Mouse (Mus musculus) heart, adult 9 months (tissue): ENCODE measurements at regions not wholly inside any gene's neighbourhood (a gene's known extent, or its start where the extent isn't known, plus 50 kb on each side); places are given as distances from the start of the nearest gene placed in this dataset.
"Not testable (repeated sequence)": the region's sequence is repeated elsewhere in the genome, so short reads cannot be mapped to it uniquely, and the experiment has no call there.

Experiments
- DNase-seq, 2 experiments: peaks; one replicate each; pipeline ENCODE4 v3.0.0; 2022; ENCODE audit warnings: low spot score in 2 of 2

DNA sequence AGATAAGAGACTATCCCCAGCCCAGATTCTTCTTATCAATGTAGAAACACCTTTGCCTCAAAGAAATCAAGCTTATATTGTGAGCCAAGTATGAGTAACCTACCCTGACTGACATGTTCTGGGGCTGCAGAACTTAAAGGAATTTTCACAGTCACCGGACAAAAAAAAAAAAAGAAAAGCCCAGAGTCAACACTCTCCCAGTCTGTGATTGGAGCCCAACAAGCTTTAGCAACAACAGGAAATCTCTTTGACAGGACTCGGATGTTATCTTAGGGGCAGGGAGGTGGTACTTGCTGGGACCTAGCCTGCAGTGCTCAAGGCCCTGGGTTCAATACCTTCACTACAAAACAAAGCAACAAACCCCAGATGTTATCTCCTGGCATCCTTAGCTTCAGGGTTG, 114.2 kb downstream of the Nectin1 start:
- DNase-seq = no peak

- peak; percentile 8 to 17 for DNase-seq
These were observed 115.0 kb downstream of the Nectin1 start for GRCm38 (mm10) chr9:43858761-43859160.

GRCm38 (mm10) chr9:43860264-43860663, 116.5 kb downstream of the Nectin1 start:
- no peak for DNase-seq

DNA sequence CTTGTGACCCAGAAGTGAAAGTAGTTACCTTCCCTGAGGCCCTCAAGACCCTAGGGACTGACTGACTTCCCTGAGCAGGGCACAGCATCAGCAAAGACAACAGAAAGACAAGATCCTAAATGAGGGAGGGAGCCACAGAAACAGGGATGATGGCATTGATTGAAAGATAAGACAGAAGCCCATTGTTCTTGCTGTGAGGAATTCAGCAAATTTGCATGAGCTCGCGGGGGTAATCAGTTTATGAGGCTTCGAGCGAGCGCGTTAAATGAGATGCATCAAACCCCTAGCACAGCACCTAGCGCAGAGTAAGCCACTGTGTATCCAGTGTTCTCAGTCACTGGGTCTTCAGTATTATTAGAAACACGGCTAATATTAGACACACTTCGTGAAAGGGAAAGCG, 117.6 kb downstream of the Nectin1 start:
- DNase-seq = no peak

- not testable (repeated sequence) for DNase-seq
These were observed 118.2 kb downstream of the Nectin1 start for GRCm38 (mm10) chr9:43862034-43862433.

DNA sequence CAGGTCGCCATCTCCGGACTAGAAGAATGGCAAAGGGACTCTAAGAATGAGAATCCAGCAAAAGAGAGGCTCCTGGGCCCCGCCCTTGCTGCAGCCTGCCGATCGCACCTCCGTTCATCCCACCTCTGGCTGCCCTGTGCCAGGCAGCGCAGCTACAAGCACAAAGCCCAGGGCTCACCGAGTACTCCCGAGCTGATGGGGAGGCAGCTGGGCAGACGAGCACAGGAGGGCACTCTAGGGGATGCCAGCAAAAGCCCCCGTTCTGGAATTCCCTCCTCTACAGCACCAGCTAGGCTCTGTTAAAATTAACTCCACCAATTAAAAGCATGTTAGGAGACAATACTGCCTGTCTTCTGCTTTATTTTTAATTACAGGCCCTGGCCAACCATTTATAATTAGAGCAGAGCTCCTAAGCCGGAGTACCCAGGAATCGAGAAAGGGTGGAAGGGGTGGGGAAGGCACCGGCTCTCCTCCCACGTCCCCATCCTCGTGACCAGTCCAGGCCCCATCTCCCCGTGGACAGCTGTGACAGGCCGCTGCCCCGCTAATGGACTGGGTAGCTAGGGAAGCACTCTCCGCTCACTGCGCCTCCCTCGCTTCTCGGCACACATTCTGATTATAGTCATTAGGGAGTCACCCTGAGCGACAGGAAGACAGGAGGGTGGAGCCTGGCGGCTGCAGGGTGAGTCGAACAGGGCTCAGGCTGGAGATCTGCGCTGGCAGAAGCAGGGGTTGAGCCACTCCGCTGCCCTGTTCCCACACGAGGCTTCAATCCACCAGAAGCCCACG, 120.0 kb downstream of the Nectin1 start:
- DNase-seq = peak; percentile 60 to 65

DNA sequence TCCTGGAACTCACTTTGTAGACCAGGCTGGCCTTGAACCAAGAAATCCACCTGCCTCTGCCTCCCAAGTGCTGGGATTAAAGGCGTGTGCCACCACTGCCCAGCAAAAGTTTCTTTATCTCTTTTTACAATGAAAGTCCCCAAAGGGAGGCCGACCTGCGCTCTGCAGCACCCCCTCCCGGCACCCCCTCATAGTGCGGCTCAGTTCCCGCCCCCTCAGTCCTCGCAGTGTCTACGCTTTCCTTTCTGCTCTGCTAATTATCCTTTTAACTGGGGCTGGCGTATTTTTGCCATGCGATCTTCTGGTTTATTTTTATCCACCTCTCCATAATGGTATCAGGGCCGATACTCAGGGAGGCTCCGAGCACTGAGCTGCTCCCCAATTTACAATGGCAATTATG, 123.0 kb downstream of the Nectin1 start:
- DNase-seq = no peak

DNA sequence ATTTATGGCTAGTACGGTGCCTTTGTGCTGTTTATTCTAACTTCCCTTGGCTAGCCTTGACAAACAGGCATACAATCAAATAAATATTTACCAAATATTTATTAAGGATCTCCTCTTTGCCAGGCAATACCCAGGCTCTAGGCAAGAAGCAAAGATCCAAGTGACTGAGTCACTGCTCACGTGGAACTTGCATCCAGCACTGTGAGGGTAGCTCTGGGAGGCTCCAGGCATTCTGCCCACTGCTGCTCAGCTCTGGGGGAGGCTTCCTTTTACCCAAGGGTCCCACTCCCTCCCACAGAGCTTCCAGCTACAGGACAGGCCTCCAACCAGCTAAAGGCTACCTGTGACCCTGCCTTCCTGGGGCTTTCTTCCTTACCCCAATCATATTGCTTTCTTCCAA, 130.1 kb downstream of the Nectin1 start:
- DNase-seq = no peak

DNA sequence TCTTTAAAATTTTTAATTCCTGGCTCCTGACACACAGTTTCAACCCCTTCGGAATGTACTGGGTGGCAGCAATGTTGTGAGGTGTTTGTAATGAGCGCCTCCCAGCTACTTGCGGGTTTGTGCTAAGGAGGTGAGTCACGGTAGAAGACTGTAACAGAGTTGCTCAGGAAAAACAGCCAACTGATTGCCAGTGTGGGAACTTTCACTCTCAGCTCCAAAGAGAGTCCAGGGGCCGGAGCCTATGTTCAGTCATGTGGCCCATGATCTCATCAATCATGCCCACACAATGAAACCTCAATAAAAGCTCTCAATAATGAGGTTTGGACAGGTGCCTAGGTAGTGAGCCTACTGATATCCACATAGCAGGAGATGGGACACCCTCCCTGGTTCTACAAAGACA, 130.5 kb downstream of the Nectin1 start:
- no peak for DNase-seq

- no peak for DNase-seq
These were observed 135.6 kb downstream of the Nectin1 start for GRCm38 (mm10) chr9:43879220-43879968.

DNA sequence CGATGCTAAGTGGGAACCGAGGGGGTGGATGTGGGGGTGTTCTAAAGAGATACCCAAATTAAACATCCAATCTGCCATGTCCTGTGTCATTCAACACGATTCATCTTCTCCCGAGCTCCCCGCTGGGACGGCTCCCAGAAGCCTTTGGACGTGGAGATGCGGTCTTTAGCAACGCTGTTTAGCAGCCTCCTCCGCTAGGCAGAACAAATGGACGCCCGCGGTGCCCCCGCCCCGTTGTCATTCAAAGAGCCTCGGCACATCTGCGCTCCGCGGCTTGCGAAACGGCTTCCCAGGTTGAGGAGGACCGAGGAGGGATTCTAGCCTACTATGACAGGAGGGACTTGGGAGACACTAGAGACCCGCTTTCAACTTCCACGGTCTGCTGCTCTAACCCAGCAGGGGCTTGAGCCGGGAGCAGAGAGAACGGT, 136.2 kb downstream of the Nectin1 start:
- DNase-seq = no peak

- DNase-seq = no peak
These were observed 149.3 kb downstream of the Nectin1 start for GRCm38 (mm10) chr9:43893086-43893485.

DNA sequence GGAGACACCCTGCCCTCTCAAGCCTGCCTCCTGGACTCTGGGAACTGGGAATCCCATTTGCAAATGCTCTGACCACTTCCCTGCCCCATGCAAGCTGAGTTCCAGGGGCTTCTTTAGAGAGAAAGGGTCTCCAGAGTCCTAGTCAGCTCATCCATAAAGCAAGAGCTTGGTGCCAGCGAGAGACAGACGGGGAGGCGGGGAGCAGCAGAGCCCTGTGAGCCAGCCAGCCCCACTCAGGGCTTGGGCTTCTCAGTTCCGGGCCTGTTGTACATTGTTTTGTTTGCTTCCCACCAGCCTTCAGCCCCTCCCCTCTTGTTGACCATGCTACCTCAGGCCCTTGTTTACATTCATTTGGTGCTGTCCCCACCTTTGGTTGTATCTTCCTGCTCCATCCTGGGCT, 143.9 kb upstream of the Thy1 start:
- DNase-seq = no peak

- DNase-seq = no peak
These were observed 134.9 kb upstream of the Thy1 start for GRCm38 (mm10) chr9:43908325-43908724.

GRCm38 (mm10) chr9:43915015-43915414, 128.2 kb upstream of the Thy1 start:
- no peak for DNase-seq

DNA sequence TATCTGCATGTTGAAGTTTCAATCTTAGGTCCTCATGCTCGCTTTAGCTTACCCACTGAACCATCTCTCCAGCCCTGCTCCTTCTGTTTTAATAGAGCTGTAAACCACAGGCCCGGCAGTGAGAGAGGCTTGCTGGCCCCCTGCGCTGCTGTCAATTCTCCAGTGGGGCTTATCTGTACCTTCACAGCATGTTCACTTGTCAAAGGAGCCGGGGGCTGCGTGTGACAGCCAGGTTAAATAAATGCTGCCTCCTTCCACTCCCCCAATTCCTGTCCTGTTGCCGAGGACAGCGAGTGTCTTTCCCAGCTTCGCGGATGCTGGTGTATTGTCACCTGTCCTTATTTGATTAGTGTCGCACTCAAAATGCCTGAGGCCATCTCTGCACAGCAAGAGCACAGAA, 125.7 kb upstream of the Thy1 start:
- DNase-seq = no peak

- no peak for DNase-seq
These were observed 124.2 kb upstream of the Thy1 start for GRCm38 (mm10) chr9:43919010-43919409.

DNA sequence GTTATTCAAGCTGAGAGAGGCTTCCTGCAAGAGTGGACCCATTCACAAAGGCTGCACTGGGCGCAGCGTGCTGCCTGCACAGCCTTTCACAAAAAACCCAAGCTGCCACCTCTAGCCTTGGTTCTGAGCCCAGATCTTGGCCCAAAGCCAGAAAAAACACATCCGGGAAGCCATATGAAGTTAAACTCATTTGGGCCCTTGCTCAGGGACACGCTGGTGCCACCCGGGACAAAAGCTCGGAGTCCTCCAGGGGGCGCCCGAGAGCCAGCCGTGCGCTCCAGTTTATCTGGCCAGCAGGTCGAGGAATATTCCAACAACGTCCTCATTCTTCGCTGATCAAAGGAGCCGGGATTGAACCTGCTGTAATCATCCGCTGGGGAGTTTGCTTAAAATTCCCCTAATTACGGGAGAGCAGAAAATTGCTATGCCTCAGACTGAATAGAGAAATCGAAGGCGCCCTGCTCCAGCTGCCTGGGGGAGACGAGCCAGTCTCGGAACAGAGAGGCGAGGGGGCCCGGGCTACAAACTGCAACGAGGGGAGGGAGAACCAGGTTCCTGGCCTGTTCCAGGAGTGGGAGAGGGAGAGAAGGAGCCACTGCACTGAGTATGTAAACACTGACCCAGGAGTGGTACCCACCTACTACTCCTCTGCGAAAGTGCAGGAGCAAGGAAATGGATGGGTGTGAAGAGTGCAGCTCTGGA, 123.0 kb upstream of the Thy1 start:
- peak; percentile 16 to 52 for DNase-seq

DNA sequence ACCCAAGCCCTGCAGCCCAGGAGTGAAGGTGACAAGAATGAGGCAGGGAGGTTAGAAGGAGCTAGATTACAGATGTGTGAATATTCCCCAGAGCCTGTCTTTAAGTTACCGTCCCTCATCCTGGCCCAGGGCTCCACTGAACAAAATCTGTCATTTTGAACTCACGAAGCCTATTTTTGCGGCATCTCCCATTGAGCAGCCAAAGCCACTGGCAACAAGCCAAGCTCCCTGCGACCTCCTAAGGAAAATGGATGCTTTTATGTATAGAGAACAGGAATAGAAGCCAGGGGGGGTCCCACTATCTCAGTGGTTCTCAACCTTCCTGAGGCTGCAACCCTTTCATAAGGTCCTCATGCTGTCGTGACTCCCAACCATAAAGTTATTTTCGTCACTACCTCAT, 121.0 kb upstream of the Thy1 start:
- no peak for DNase-seq

DNA sequence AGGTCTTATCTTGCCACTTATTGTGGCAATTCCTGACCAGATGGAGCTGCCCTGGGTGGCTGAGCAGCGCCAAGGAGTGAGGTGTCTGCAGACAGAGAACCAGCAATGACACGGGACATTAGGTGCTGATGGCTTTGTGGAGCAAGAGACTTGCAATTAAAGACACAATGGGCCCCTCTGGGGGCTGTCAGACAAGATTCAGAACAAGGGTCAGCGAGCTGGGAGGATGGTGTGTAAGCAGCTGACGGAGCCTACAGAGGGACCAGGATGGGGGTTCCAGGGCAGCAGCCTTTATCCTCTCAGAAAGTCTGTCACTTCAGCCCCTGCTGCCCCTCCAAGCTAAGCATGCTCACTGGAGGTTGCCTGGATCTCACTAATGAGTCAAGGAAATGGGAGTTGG, 120.1 kb upstream of the Thy1 start:
- no peak for DNase-seq

DNA sequence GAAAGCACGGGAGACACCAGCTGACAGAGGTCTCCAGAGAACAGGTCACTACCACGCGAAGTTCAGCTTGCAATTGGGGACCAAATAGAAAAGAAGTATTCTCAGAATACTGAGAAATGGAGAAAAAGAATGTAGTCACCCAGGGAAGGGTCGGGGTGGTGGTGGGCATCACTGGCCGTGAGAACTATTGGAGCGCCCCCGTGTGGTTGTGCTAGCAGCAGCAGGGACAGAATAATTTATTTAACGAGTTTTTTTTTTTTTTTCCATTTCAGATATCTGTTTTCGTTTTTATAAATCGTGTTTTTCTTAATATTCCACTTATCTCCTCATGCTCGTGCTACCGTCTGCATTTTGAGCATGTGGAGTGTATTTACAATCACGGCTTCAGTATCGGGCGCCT, 118.4 kb upstream of the Thy1 start:
- no peak for DNase-seq

DNA sequence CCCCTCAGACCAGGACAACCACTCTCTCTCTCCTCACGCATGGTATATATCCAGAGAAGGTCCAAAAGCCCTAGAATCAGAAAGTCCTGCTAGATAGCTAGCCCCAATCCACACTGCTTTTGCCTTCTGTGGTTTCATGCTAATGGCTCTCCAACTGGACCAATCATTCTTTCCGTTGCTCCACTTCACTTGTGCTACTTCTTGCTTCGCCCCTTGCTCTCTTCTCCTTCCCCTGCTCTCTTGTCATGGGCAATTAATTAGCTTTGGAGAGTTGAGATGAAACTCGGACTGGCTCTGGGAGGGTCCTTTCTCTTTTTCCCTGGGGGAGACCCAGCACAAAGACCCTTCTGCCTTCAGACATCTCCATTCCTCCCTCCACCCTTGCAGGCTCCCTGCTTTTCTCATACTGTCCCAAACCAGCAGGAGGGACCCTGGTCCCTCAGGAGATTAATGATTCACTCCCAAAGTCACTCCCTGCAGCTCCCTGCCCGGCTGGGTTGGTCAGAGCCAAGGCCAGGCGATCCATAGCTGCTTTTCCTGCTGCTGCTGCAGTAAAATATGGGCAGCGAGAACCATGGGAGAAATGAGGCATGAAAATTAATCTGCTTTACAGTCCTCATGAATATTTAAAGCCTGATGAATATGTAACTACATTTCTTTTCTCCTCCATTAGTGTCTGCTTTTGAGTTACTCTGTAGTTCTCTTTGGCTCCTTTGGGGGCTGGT, 113.7 kb upstream of the Thy1 start:
- DNase-seq = no peak
